Mouse (Mus musculus): ENCODE data around the gene Cenpo. TPM values are rescaled to one million over a fixed set of nuclear protein-coding genes. Genes with fewer than 3 reads are reported as not detected.
"Not testable (repeated sequence)": the region's sequence is repeated elsewhere in the genome, so short reads cannot be mapped to it uniquely, and the experiment has no call there.

Cenpo gene
- 1 to 10 TPM; 3.5 to 4.8 TPM for total RNA-seq (2021)
- long read RNA-seq, experiment 1, full-length matches to known transcripts: 1 of 3 reads
- long read RNA-seq, experiment 1, partial matches to known transcripts: 0 of 3 reads
- long read RNA-seq, experiment 1, other reads (novel, unspliced or antisense): 2 of 3 reads
- long read RNA-seq, experiment 2, full-length matches to known transcripts: 2 of 15 reads
- long read RNA-seq, experiment 2, partial matches to known transcripts: 0 of 15 reads
- long read RNA-seq, experiment 2, other reads (novel, unspliced or antisense): 13 of 15 reads

GRCm38 (mm10) chr12:4233572-4234508 lies at the start of gene Cenpo, which contains the start of gene Ptrhd1:
Cenpo (minus strand) TSS chr12:4234294.
Ptrhd1 (plus strand) TSS chr12:4234027.
- intact Hi-C loops (cut with DNase I): no loop called here
- DNase-seq (ENCODE audit: low spot score in 2 of 2): peak; percentile 94 to 97

- intact Hi-C loops (cut with DNase I): loop anchor here (10.0 kb wide), 1 partner anchor 265 kb away; no protein-coding TSS in a partner anchor
- DNase-seq (ENCODE audit: low spot score in 2 of 2): no peak
These were observed 45.8 kb upstream of the Cenpo start for GRCm38 (mm10) chr12:4279878-4280277.

- intact Hi-C loops (cut with DNase I): no loop called here
These were observed 45.1 kb upstream of the Cenpo start for GRCm38 (mm10) chr12:4278978-4279755.

GRCm38 (mm10) chr12:4271078-4271477 lies 37.0 kb upstream of the Cenpo start:
- intact Hi-C loops (cut with DNase I): no loop called here
- DNase-seq (ENCODE audit: low spot score in 2 of 2): peak in 1 of 2 experiments; percentile 26

More at GRCm38 (mm10) chr12:4278978-4279755, 45.1 kb upstream of the Cenpo start:
- no peak for DNase-seq (ENCODE audit: low spot score in 2 of 2)

GRCm38 (mm10) chr12:4267765-4268164 lies 33.7 kb upstream of the Cenpo start:
- intact Hi-C loops (cut with DNase I): loop anchor here (10.0 kb wide), 1 partner anchor 207 kb away; the partner anchor contains the start of gene Ncoa1
- no peak for DNase-seq (ENCODE audit: low spot score in 2 of 2)

GRCm38 (mm10) chr12:4252742-4253655 lies 18.9 kb upstream of the Cenpo start:
- intact Hi-C loops (cut with DNase I): no loop called here
- DNase-seq (ENCODE audit: low spot score in 2 of 2): peak in 1 of 2 experiments; percentile 43

- no peak for DNase-seq (ENCODE audit: low spot score in 2 of 2)
- intact Hi-C loops (cut with DNase I): no loop called here
These were observed 15.7 kb upstream of the Cenpo start for GRCm38 (mm10) chr12:4249786-4250185.

GRCm38 (mm10) chr12:4245742-4246141 lies 11.6 kb upstream of the Cenpo start:
- no peak for DNase-seq (ENCODE audit: low spot score in 2 of 2)
- intact Hi-C loops (cut with DNase I): no loop called here

GRCm38 (mm10) chr12:4243805-4244204 lies 9.7 kb upstream of the Cenpo start:
- DNase-seq (ENCODE audit: low spot score in 2 of 2): no peak
- intact Hi-C loops (cut with DNase I): no loop called here

GRCm38 (mm10) chr12:4240281-4240680 lies 6.2 kb upstream of the Cenpo start:
- intact Hi-C loops (cut with DNase I): not testable (repeated sequence)

GRCm38 (mm10) chr12:4237481-4237880 lies 3.4 kb upstream of the Cenpo start:
- intact Hi-C loops (cut with DNase I): no loop called here
- no peak for DNase-seq (ENCODE audit: low spot score in 2 of 2)

More at GRCm38 (mm10) chr12:4240281-4240680, 6.2 kb upstream of the Cenpo start:
- not testable (repeated sequence) for DNase-seq (ENCODE audit: low spot score in 2 of 2)

- intact Hi-C loops (cut with DNase I): no loop called here
- no peak for DNase-seq (ENCODE audit: low spot score in 2 of 2)
These were observed 1.3 kb downstream of the Cenpo start for GRCm38 (mm10) chr12:4232777-4233176.

- intact Hi-C loops (cut with DNase I): no loop called here
- DNase-seq (ENCODE audit: low spot score in 2 of 2): no peak
These were observed 3.9 kb downstream of the Cenpo start for GRCm38 (mm10) chr12:4230156-4230555.

- intact Hi-C loops (cut with DNase I): no loop called here
These were observed 21.2 kb downstream of the Cenpo start for GRCm38 (mm10) chr12:4212908-4213307.

GRCm38 (mm10) chr12:4211174-4211573 lies 22.9 kb downstream of the Cenpo start:
- intact Hi-C loops (cut with DNase I): no loop called here
- DNase-seq (ENCODE audit: low spot score in 2 of 2): no peak

More at GRCm38 (mm10) chr12:4212908-4213307, 21.2 kb downstream of the Cenpo start:
- DNase-seq (ENCODE audit: low spot score in 2 of 2): no peak

- intact Hi-C loops (cut with DNase I): loop anchor here (5.0 to 10.0 kb wide), 2 partner anchors 102 to 284 kb away; no protein-coding TSS in a partner anchor
- DNase-seq (ENCODE audit: low spot score in 2 of 2): peak in 1 of 2 experiments; percentile 1
These were observed 24.9 kb downstream of the Cenpo start for GRCm38 (mm10) chr12:4209196-4209595.

- DNase-seq (ENCODE audit: low spot score in 2 of 2): peak; percentile 81 to 85
- intact Hi-C loops (cut with DNase I): loop anchor here (5.0 to 10.0 kb wide), 2 partner anchors 101 to 284 kb away; no protein-coding TSS in a partner anchor
These were observed 25.5 kb downstream of the Cenpo start for GRCm38 (mm10) chr12:4208405-4209133.

All from left cerebral cortex, postnatal 14 days (tissue).